Mouse (Mus musculus) MEL (cell line): ENCODE data around the gene Vsir. TPM values are rescaled to one million over a fixed set of nuclear protein-coding genes. Genes with fewer than 3 reads are reported as not detected.

Experiments used
- DNase-seq: peaks from one replicate; pipeline ENCODE4 v3.0.0; 2011; ENCODE audit warnings: low read depth, low spot score
- H3K27ac ChIP-seq: 2 replicates; pipeline ENCODE4 v1.5.1; 2012; ENCODE audit warnings: low read depth, mild to moderate bottlenecking, control low read depth, low read length, moderate library complexity; ENCODE audit not compliant: control insufficient read depth
- H3K27me3 ChIP-seq, 2 experiments: fragments of 150-350 bp in 1 of 2; sonication (generic) in 1 of 2; 2 replicates each; pipeline ENCODE4 v1.6.1; 2012; ENCODE audit warnings: low read length in 2 of 2, mild to moderate bottlenecking in 2 of 2, improper control_type of control experiment in 1 of 2, moderate library complexity in 1 of 2; ENCODE audit not compliant: insufficient read depth in 2 of 2, control insufficient read depth in 1 of 2
- H3K36me3 ChIP-seq, 2 experiments: 2 replicates each; pipeline ENCODE4 v1.6.1; 2012 to 2014; ENCODE audit warnings: low read length in 2 of 2, improper control_type of control experiment in 1 of 2, inconsistent platforms in 1 of 2, mild to moderate bottlenecking in 1 of 2; ENCODE audit not compliant: insufficient read depth in 2 of 2, control insufficient read depth in 1 of 2
- H3K4me1 ChIP-seq, 2 experiments: fragments of 150-350 bp in 1 of 2; sonication (generic) in 1 of 2; 2 replicates each; pipeline ENCODE4 v1.6.1; 2012; ENCODE audit warnings: low read length in 2 of 2, improper control_type of control experiment in 1 of 2, mild to moderate bottlenecking in 1 of 2; ENCODE audit not compliant: insufficient read depth in 2 of 2, control insufficient read depth in 1 of 2
- H3K4me3 ChIP-seq, 2 experiments: fragments of 150-350 bp in 1 of 2; sonication (generic) in 1 of 2; 2 replicates each; pipeline ENCODE4 v1.5.1; 2012; ENCODE audit warnings: low read depth in 2 of 2, low read length in 2 of 2, mild to moderate bottlenecking in 2 of 2, moderate library complexity in 2 of 2, control low read depth in 1 of 2, improper control_type of control experiment in 1 of 2; ENCODE audit not compliant: control insufficient read depth in 1 of 2, insufficient read depth in 1 of 2
- H3K79me2 ChIP-seq: 2 replicates; pipeline ENCODE4 v1.6.1; 2012; ENCODE audit warnings: mild to moderate bottlenecking, low read length, moderate library complexity; ENCODE audit not compliant: control insufficient read depth, poor library complexity, insufficient read depth
- H3K9ac ChIP-seq: 2 replicates; pipeline ENCODE4 v1.6.1; 2012; ENCODE audit warnings: low read depth, mild to moderate bottlenecking, control low read depth, low read length, moderate library complexity; ENCODE audit not compliant: control insufficient read depth, poor library complexity, severe bottlenecking
- H3K9me3 ChIP-seq: fragments of 150-350 bp; sonication (generic); replicated peaks from 2 replicates; pipeline ENCODE4 v1.6.1; 2012; ENCODE audit warnings: mild to moderate bottlenecking, low read length, improper control_type of control experiment, moderate library complexity; ENCODE audit not compliant: insufficient read depth
- CHD1 ChIP-seq: IDR thresholded peaks from 2 replicates; pipeline ENCODE4 v1.6.1; 2012; ENCODE audit warnings: low read depth, mild to moderate bottlenecking, inconsistent platforms, low read length, improper control_type of control experiment
- E2F4 ChIP-seq: IDR thresholded peaks from 2 replicates; pipeline ENCODE4 v1.6.1; 2011; ENCODE audit warnings: low read depth, low read length, improper control_type of control experiment, borderline replicate concordance
- EP300 ChIP-seq, 2 experiments: IDR thresholded peaks; 2 replicates each; pipeline ENCODE4 v1.6.1; 2011; ENCODE audit warnings: improper control_type of control experiment in 2 of 2, low read length in 2 of 2, low read depth in 1 of 2, mild to moderate bottlenecking in 1 of 2
- ETS1 ChIP-seq: IDR thresholded peaks from 2 replicates; pipeline ENCODE4 v1.6.1; 2012; ENCODE audit warnings: low read depth, mild to moderate bottlenecking, inconsistent platforms, low read length, improper control_type of control experiment, moderate library complexity
- GABPA ChIP-seq: IDR thresholded peaks from 2 replicates; pipeline ENCODE4 v1.6.1; 2012; ENCODE audit warnings: low read depth, mild to moderate bottlenecking, inconsistent platforms, low read length, improper control_type of control experiment, moderate library complexity
- HCFC1 ChIP-seq: IDR thresholded peaks from 2 replicates; pipeline ENCODE4 v1.6.1; 2012; ENCODE audit warnings: low read depth, mild to moderate bottlenecking, inconsistent platforms, low read length, improper control_type of control experiment, moderate library complexity
- JUND ChIP-seq: IDR thresholded peaks from 2 replicates; pipeline ENCODE4 v1.6.1; 2011; ENCODE audit warnings: low read depth, mild to moderate bottlenecking, improper control_type of control experiment, low read length
- KAT2A ChIP-seq: conservative IDR thresholded peaks from 2 replicates; pipeline ENCODE4 v1.6.1; 2012; ENCODE audit warnings: low read depth, low read length, improper control_type of control experiment, inconsistent platforms
- MAFK ChIP-seq: IDR thresholded peaks from 2 replicates; pipeline ENCODE4 v1.6.1; 2011; ENCODE audit warnings: low read depth, mild to moderate bottlenecking, low read length, improper control_type of control experiment, borderline replicate concordance
- MAX ChIP-seq: IDR thresholded peaks from 2 replicates; pipeline ENCODE4 v1.6.1; 2011; ENCODE audit warnings: low read length, improper control_type of control experiment
- MEF2A ChIP-seq: IDR thresholded peaks from 2 replicates; pipeline ENCODE4 v1.6.1; 2014; ENCODE audit warnings: low read depth, mild to moderate bottlenecking, inconsistent platforms, low read length, improper control_type of control experiment; ENCODE audit not compliant: poor library complexity, insufficient replicate concordance, severe bottlenecking; ENCODE audit errors: extremely low read depth
- MYC ChIP-seq: IDR thresholded peaks from 2 replicates; pipeline ENCODE4 v1.6.1; 2011; ENCODE audit warnings: low read depth, mild to moderate bottlenecking, low read length, improper control_type of control experiment, moderate library complexity
- NELFE ChIP-seq: IDR thresholded peaks from 2 replicates; pipeline ENCODE4 v1.6.1; 2011; ENCODE audit warnings: low read depth, low read length, improper control_type of control experiment
- NRF1 ChIP-seq: IDR thresholded peaks from 2 replicates; pipeline ENCODE4 v1.6.1; 2014; ENCODE audit warnings: low read depth, mild to moderate bottlenecking, inconsistent platforms, low read length, improper control_type of control experiment, moderate library complexity; ENCODE audit not compliant: poor library complexity, insufficient read depth, severe bottlenecking
- POLR2A ChIP-seq, 2 experiments: IDR thresholded peaks; 2 replicates each; pipeline ENCODE4 v1.6.1; 2011 to 2012; ENCODE audit warnings: low read length in 2 of 2, mild to moderate bottlenecking in 2 of 2, control low read depth in 1 of 2, improper control_type of control experiment in 1 of 2, low read depth in 1 of 2, moderate library complexity in 1 of 2; ENCODE audit not compliant: control insufficient read depth in 1 of 2, insufficient read depth in 1 of 2, poor library complexity in 1 of 2
- POLR2AphosphoS5 ChIP-seq: IDR thresholded peaks from 2 replicates; pipeline ENCODE4 v1.6.1; 2012; ENCODE audit warnings: low read depth, borderline replicate concordance, mild to moderate bottlenecking, inconsistent platforms, low read length, moderate library complexity, mixed read lengths
- RAD21 ChIP-seq: IDR thresholded peaks from 2 replicates; pipeline ENCODE4 v1.6.1; 2011; ENCODE audit warnings: mild to moderate bottlenecking, low read depth, low read length, improper control_type of control experiment
- SIN3A ChIP-seq: IDR thresholded peaks from 2 replicates; pipeline ENCODE4 v1.6.1; 2012; ENCODE audit warnings: low read length, improper control_type of control experiment, inconsistent platforms
- TAL1 ChIP-seq: IDR thresholded peaks from 2 replicates; pipeline ENCODE4 v1.6.1; 2012; ENCODE audit warnings: mild to moderate bottlenecking, inconsistent platforms, low read length, moderate library complexity, mixed read lengths
- TBP ChIP-seq: IDR thresholded peaks from 2 replicates; pipeline ENCODE4 v1.8.0; 2011; ENCODE audit warnings: low read depth, low read length, improper control_type of control experiment
- TCF12 ChIP-seq: IDR thresholded peaks from 2 replicates; pipeline ENCODE4 v1.6.1; 2014; ENCODE audit warnings: low read depth, mild to moderate bottlenecking, inconsistent platforms, low read length, improper control_type of control experiment, moderate library complexity
- UBTF ChIP-seq: IDR thresholded peaks from 2 replicates; pipeline ENCODE4 v1.6.1; 2012; ENCODE audit warnings: low read depth, mild to moderate bottlenecking, inconsistent platforms, low read length, improper control_type of control experiment, moderate library complexity, borderline replicate concordance; ENCODE audit not compliant: insufficient read depth
- USF2 ChIP-seq, 2 experiments: IDR thresholded peaks; 2 replicates each; pipeline ENCODE4 v1.6.1; 2011 to 2012; ENCODE audit warnings: improper control_type of control experiment in 2 of 2, low read length in 2 of 2, borderline replicate concordance in 1 of 2, inconsistent platforms in 1 of 2, low read depth in 1 of 2, mild to moderate bottlenecking in 1 of 2; ENCODE audit not compliant: insufficient read depth in 1 of 2
- ZC3H11A ChIP-seq: IDR thresholded peaks from 2 replicates; pipeline ENCODE4 v1.6.1; 2012; ENCODE audit warnings: low read depth, mild to moderate bottlenecking, inconsistent platforms, low read length, improper control_type of control experiment
- ZKSCAN1 ChIP-seq: IDR thresholded peaks from 2 replicates; pipeline ENCODE4 v1.6.1; 2012; ENCODE audit warnings: low read depth, mild to moderate bottlenecking, inconsistent platforms, low read length, improper control_type of control experiment, moderate library complexity
- ZMIZ1 ChIP-seq: IDR thresholded peaks from 2 replicates; pipeline ENCODE4 v1.6.1; 2012; ENCODE audit warnings: low read depth, mild to moderate bottlenecking, inconsistent platforms, low read length, improper control_type of control experiment, moderate library complexity
- polyA plus RNA-seq, 2 experiments: library from polyadenylated mRNA; stranded (reverse) in 1 of 2; unstranded in 1 of 2; fragments of >175 nt in 1 of 2; fragments of >200 nt in 1 of 2; gene quantifications; 2 replicates each; pipeline versions ENCODE4 v1.2.1 to v1.2.4; 2012; ENCODE audit warnings: low replicate concordance in 2 of 2, low read depth in 1 of 2; ENCODE audit not compliant: insufficient read length in 2 of 2, insufficient read depth in 1 of 2, missing spikeins in 1 of 2
- total RNA-seq: library from RNA; depleted of rRNA; stranded (reverse); fragments of 300-350 nt; gene quantifications from 2 replicates; pipeline ENCODE4 v1.2.3, GENCODE M21; 2012

Vsir gene
- total and polyA plus RNA-seq, 3 experiments, result 10.6 to 11.2 TPM; not detected in 1

GRCm38 (mm10) chr10:60371596-60372386 lies 25.1 kb downstream of the Vsir start:
- Histone ChIP-seq H3K9ac (no peak overlapping the region), H3K79me2 (no peaks in the 10 kb centered on the region), H3K4me3 (no peak overlapping the region), H3K27me3 (no peaks in the 10 kb centered on the region), H3K4me1 (0 out of 4 replicates have a peak, but pooled peaks cover 0 to 2% of the 10 kb centered on the region in 2 experiments), H3K36me3 (no peaks in the 10 kb centered on the region), H3K9me3 (no peaks in the 10 kb centered on the region), H3K27ac (no peak overlapping the region)
- DNase-seq, result peak; percentile 20
- no peak for TF ChIP-seq NELFE
- TF ChIP-seq NRF1, result no peak
- TF ChIP-seq RAD21, result no peak
- no peak for TF ChIP-seq MAFK
- TF ChIP-seq GABPA, result no peak
- TF ChIP-seq MEF2A, result no peak
- no peak for TF ChIP-seq SIN3A
- TF ChIP-seq ZC3H11A, result no peak
- no peak for TF ChIP-seq ZMIZ1
- TF ChIP-seq POLR2AphosphoS5, result no peak
- no peak for TF ChIP-seq TAL1
- no peak for TF ChIP-seq E2F4
- no peak for TF ChIP-seq TCF12

GRCm38 (mm10) chr10:60373543-60373936 lies 26.9 kb downstream of the Vsir start:
- Histone ChIP-seq H3K27me3 (no peaks in the 10 kb centered on the region), H3K4me1 (0 out of 4 replicates have a peak, but pooled peaks cover 0 to 2% of the 10 kb centered on the region in 2 experiments), H3K9me3 (no peaks in the 10 kb centered on the region), H3K27ac (no peak overlapping the region), H3K36me3 (no peaks in the 10 kb centered on the region), H3K79me2 (no peaks in the 10 kb centered on the region), H3K9ac (no peak overlapping the region), H3K4me3 (no peak overlapping the region)
- TF ChIP-seq KAT2A (no peak), MYC (no peak), EP300 (IDR thresholded peaks at IDR 0.05; ENCODE audit: low read depth in 1 of 2, low read length in 2 of 2) (no peak), USF2 (IDR thresholded peaks at IDR 0.05; ENCODE audit: borderline replicate concordance in 1 of 2, insufficient read depth in 1 of 2, low read depth in 1 of 2, low read length in 2 of 2) (no peak), SIN3A (no peak), POLR2AphosphoS5 (no peak), CHD1 (no peak), E2F4 (no peak), ETS1 (no peak), POLR2A (IDR thresholded peaks at IDR 0.05; ENCODE audit: control insufficient read depth in 1 of 2, insufficient read depth in 1 of 2, low read depth in 1 of 2, low read length in 2 of 2, poor library complexity in 1 of 2) (no peak), RAD21 (no peak), TCF12 (no peak), TAL1 (no peak), TBP (no peak), NELFE (no peak), JUND (no peak), MAX (no peak), HCFC1 (no peak), UBTF (no peak), ZKSCAN1 (no peak)
- DNase-seq, result no peak
